In the genomic region with DNA sequence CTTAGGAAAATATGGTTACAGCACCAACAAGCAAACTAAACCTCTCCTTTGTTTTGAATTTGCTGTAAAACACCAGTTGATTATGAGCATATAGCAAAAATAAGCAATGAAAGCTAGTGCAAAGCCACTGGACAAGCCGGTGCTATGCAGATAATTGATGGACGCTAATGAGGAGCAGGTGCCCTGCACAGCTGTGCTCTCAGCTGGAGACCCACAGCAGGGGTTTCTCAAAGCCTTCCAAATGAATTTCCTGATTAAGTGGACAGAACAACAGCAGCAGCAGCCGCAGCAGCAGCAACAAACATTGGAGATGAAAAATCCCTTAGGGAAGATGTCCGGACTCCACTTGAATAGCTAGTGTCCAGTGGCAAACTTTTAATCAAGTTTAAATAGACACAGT, we compare ENCODE assay signal across 11 mouse cellular contexts.
A peak's percentile ranks its signal among the peaks of the same experiment; 100 is the strongest.
DNase-seq lines count a peak whose midpoint lies in the region; ATAC-seq and TF ChIP-seq lines count a peak whose summit lies in the region.
"Had no signal": no experiment of that assay in that cellular context is flagged by ENCODE, and none has a peak within 500 bp of the region (broad histone marks: within the 10 kb centered on the region; RNA-seq: fewer than 3 reads in every experiment).

No protein-coding gene starts in this region.

- TF ChIP-seq EP300 in stomach, postnatal 0 days (optimal IDR thresholded peaks at IDR 0.05), result no peak

- H3K9me3 ChIP-seq in hindbrain, embryonic 16.5 days (ENCODE audit: control insufficient read depth, low read length), result no peaks in the 10 kb centered on the region
- H3K9me3 ChIP-seq in hindbrain, embryonic 12.5 days (replicated peaks), result no peaks in the 10 kb centered on the region
- no peaks in the 10 kb centered on the region for H3K9me3 ChIP-seq in stomach, embryonic 14.5 days (ENCODE audit: control insufficient read depth, low read depth, low read length)
- no peaks in the 10 kb centered on the region for H3K9me3 ChIP-seq in stomach, postnatal 0 days (ENCODE audit: control insufficient read depth, low read length)
- H3K9me3 ChIP-seq in limb, embryonic 10.5 days (replicated peaks), result no peaks in the 10 kb centered on the region
- no peaks in the 10 kb centered on the region for H3K9me3 ChIP-seq in stomach, embryonic 16.5 days (replicated peaks; ENCODE audit: control insufficient read depth, low read length)
- no peaks in the 10 kb centered on the region for H3K9me3 ChIP-seq in liver, embryonic 12.5 days (replicated peaks)
- H3K9me3 ChIP-seq: liver, embryonic 15.5 days had no signal

- DNase-seq in stomach, postnatal 0 days (ENCODE audit: low spot score), result no peak
- peak; percentile 80 for DNase-seq in limb, embryonic 10.5 days (ENCODE audit: low spot score)
- no peak for DNase-seq in spleen, adult 18-20 months

- no peak for TF ChIP-seq CTCF in stomach, postnatal 0 days (IDR thresholded peaks at IDR 0.05; ENCODE audit: low read depth)

- no peak overlapping the region for H3K4me2 ChIP-seq in hindbrain, embryonic 16.5 days (ENCODE audit: low read length)
- H3K4me2 ChIP-seq in hindbrain, embryonic 12.5 days (replicated peaks), result no peak overlapping the region
- no peak overlapping the region for H3K4me2 ChIP-seq in stomach, embryonic 14.5 days (replicated peaks; ENCODE audit: low read depth, low read length)
- no peak overlapping the region for H3K4me2 ChIP-seq in stomach, postnatal 0 days (replicated peaks; ENCODE audit: low read depth)
- H3K4me2 ChIP-seq in stomach, embryonic 16.5 days (ENCODE audit: low read depth, low read length), result no peak overlapping the region
- H3K4me2 ChIP-seq in liver, embryonic 12.5 days, result no peak overlapping the region
- H3K4me2 ChIP-seq: heart, embryonic 11.5 days; liver, embryonic 15.5 days had no signal

- H3K4me3 ChIP-seq in hindbrain, embryonic 16.5 days (ENCODE audit: low read length), result no peak overlapping the region
- no peak overlapping the region for H3K4me3 ChIP-seq in hindbrain, embryonic 12.5 days
- no peak overlapping the region for H3K4me3 ChIP-seq in stomach, embryonic 14.5 days (ENCODE audit: low read depth, low read length)
- no peak overlapping the region for H3K4me3 ChIP-seq in stomach, postnatal 0 days (ENCODE audit: low read depth, low read length)
- no peak overlapping the region for H3K4me3 ChIP-seq in limb, embryonic 10.5 days
- no peak overlapping the region for H3K4me3 ChIP-seq in stomach, embryonic 16.5 days (replicated peaks; ENCODE audit: low read length)
- no peak overlapping the region for H3K4me3 ChIP-seq in liver, embryonic 12.5 days
- H3K4me3 ChIP-seq: liver, embryonic 15.5 days had no signal

- 0 out of 2 replicates have a peak, but pooled peaks have one; percentile 45 for ATAC-seq in hindbrain, embryonic 16.5 days
- no peak for ATAC-seq in hindbrain, embryonic 12.5 days (ENCODE audit: low FRiP score)
- ATAC-seq in stomach, embryonic 14.5 days (ENCODE audit: insufficient number of reproducible peaks, insufficient read depth, low FRiP score, low read depth), result peak; percentile 69; the same call in 1 of the 2 replicates
- ATAC-seq in stomach, postnatal 0 days (ENCODE audit: low FRiP score, low TSS enrichment), result no peak
- peak; percentile 56; the same call in 1 of the 2 replicates for ATAC-seq in stomach, embryonic 16.5 days (ENCODE audit: insufficient read depth, low FRiP score)
- no peak for ATAC-seq in liver, embryonic 12.5 days
- ATAC-seq: activated CD4-positive, CD25-positive, alpha-beta regulatory T cell, adult 4 months had no signal

- H3K27me3 ChIP-seq in hindbrain, embryonic 16.5 days (replicated peaks; ENCODE audit: control insufficient read depth, insufficient read depth, low read length), result no peaks in the 10 kb centered on the region
- no peaks in the 10 kb centered on the region for H3K27me3 ChIP-seq in hindbrain, embryonic 12.5 days
- no peaks in the 10 kb centered on the region for H3K27me3 ChIP-seq in stomach, embryonic 14.5 days (ENCODE audit: control insufficient read depth, insufficient read depth, low read length)
- no peaks in the 10 kb centered on the region for H3K27me3 ChIP-seq in stomach, postnatal 0 days (ENCODE audit: control insufficient read depth, insufficient read depth, low read length)
- no peaks in the 10 kb centered on the region for H3K27me3 ChIP-seq in limb, embryonic 10.5 days (ENCODE audit: low read depth, poor library complexity, severe bottlenecking)
- no peaks in the 10 kb centered on the region for H3K27me3 ChIP-seq in stomach, embryonic 16.5 days (ENCODE audit: control insufficient read depth, insufficient read depth, low read length)
- no peaks in the 10 kb centered on the region for H3K27me3 ChIP-seq in liver, embryonic 12.5 days (replicated peaks)
- H3K27me3 ChIP-seq: liver, embryonic 15.5 days had no signal

- H3K27ac ChIP-seq in hindbrain, embryonic 16.5 days (ENCODE audit: low read depth, low read length), result no peak overlapping the region
- no peak overlapping the region for H3K27ac ChIP-seq in hindbrain, embryonic 12.5 days
- no peak overlapping the region for H3K27ac ChIP-seq in stomach, embryonic 14.5 days (ENCODE audit: low read length)
- no peak overlapping the region for H3K27ac ChIP-seq in stomach, postnatal 0 days (replicated peaks)
- no peak overlapping the region for H3K27ac ChIP-seq in limb, embryonic 10.5 days
- no peak overlapping the region for H3K27ac ChIP-seq in stomach, embryonic 16.5 days (ENCODE audit: low read length)
- no peak overlapping the region for H3K27ac ChIP-seq in liver, embryonic 12.5 days
- H3K27ac ChIP-seq: liver, embryonic 15.5 days had no signal

- H3K36me3 ChIP-seq in hindbrain, embryonic 16.5 days (ENCODE audit: control insufficient read depth, insufficient read depth, low read length), result no peaks in the 10 kb centered on the region
- H3K36me3 ChIP-seq in hindbrain, embryonic 12.5 days, result no peaks in the 10 kb centered on the region
- no peaks in the 10 kb centered on the region for H3K36me3 ChIP-seq in stomach, embryonic 14.5 days (ENCODE audit: control insufficient read depth, insufficient read depth, low read length)
- H3K36me3 ChIP-seq in stomach, postnatal 0 days (ENCODE audit: control insufficient read depth, insufficient read depth, low read length), result no peaks in the 10 kb centered on the region
- no peaks in the 10 kb centered on the region for H3K36me3 ChIP-seq in limb, embryonic 10.5 days
- H3K36me3 ChIP-seq in stomach, embryonic 16.5 days (ENCODE audit: control insufficient read depth, insufficient read depth, low read length), result no peaks in the 10 kb centered on the region
- no peaks in the 10 kb centered on the region for H3K36me3 ChIP-seq in liver, embryonic 12.5 days
- H3K36me3 ChIP-seq: liver, embryonic 15.5 days had no signal

- no peak overlapping the region for H3K9ac ChIP-seq in hindbrain, embryonic 16.5 days (ENCODE audit: low read depth, low read length)
- no peak overlapping the region for H3K9ac ChIP-seq in hindbrain, embryonic 12.5 days
- H3K9ac ChIP-seq in stomach, embryonic 14.5 days (replicated peaks; ENCODE audit: low read depth, low read length), result no peak overlapping the region
- no peak overlapping the region for H3K9ac ChIP-seq in stomach, postnatal 0 days (ENCODE audit: low read length)
- no peak overlapping the region for H3K9ac ChIP-seq in stomach, embryonic 16.5 days (ENCODE audit: low read length)
- no peak overlapping the region for H3K9ac ChIP-seq in liver, embryonic 12.5 days
- H3K9ac ChIP-seq: liver, embryonic 15.5 days had no signal

- 8% methylated on average over 4 of the region's 4 CpGs for WGBS in hindbrain, embryonic 16.5 days
- 7% methylated on average over 4 of the region's 4 CpGs for WGBS in hindbrain, embryonic 12.5 days
- WGBS in stomach, embryonic 14.5 days, result 30% methylated on average over 4 of the region's 4 CpGs
- 32% methylated on average over 4 of the region's 4 CpGs for WGBS in stomach, postnatal 0 days
- WGBS in limb, embryonic 10.5 days, result 9% methylated on average over 4 of the region's 4 CpGs
- WGBS in stomach, embryonic 16.5 days, result 28% methylated on average over 4 of the region's 4 CpGs
- WGBS in liver, embryonic 12.5 days (ENCODE audit: insufficient replicate concordance), result 56% methylated on average over 4 of the region's 4 CpGs

- H3K4me1 ChIP-seq in hindbrain, embryonic 16.5 days (ENCODE audit: control insufficient read depth, insufficient read depth, low read depth, low read length), result peaks cover 4% of the 10 kb centered on the region; the same call in 1 of the 2 replicates
- peaks cover 13% of the 10 kb centered on the region for H3K4me1 ChIP-seq in hindbrain, embryonic 12.5 days
- H3K4me1 ChIP-seq in stomach, embryonic 14.5 days (ENCODE audit: control insufficient read depth, insufficient read depth, low read length), result no peaks in the 10 kb centered on the region
- no peaks in the 10 kb centered on the region for H3K4me1 ChIP-seq in stomach, postnatal 0 days (replicated peaks; ENCODE audit: control insufficient read depth, insufficient read depth)
- peaks cover 27% of the 10 kb centered on the region for H3K4me1 ChIP-seq in limb, embryonic 10.5 days
- H3K4me1 ChIP-seq in stomach, embryonic 16.5 days (ENCODE audit: control insufficient read depth, insufficient read depth, low read length), result peaks cover 2% of the 10 kb centered on the region; the same call in 1 of the 2 replicates
- no peaks in the 10 kb centered on the region for H3K4me1 ChIP-seq in liver, embryonic 12.5 days
- H3K4me1 ChIP-seq: liver, embryonic 15.5 days had no signal

Comparison
In these comparisons a context has a peak if more than half of its experiments do, and no peak if none do; other contexts are left out.
1. ATAC-seq: peak in hindbrain, embryonic 16.5 days (single experiment), stomach, embryonic 14.5 days (single experiment) and stomach, embryonic 16.5 days (single experiment); none in hindbrain, embryonic 12.5 days (single experiment), stomach, postnatal 0 days (single experiment) and liver, embryonic 12.5 days (single experiment).